Mouse (Mus musculus) heart, postnatal 25 days (tissue): ENCODE measurements around the gene Lrrc30. TPM values are rescaled to one million over a fixed set of nuclear protein-coding genes. Genes with fewer than 3 reads are reported as not detected.
A peak's percentile ranks its signal among the peaks of the same experiment; 100 is the strongest.

ENCODE experiments used
- DNase-seq: peaks from one replicate; pipeline ENCODE4 v3.0.0; 2022; ENCODE audit warnings: low spot score
- intact Hi-C: fragments of 180-260 bp; cut with DNase I; formaldehyde crosslinking; loops from one replicate; pipeline ENCODE4 v1.15.1; 2025
- total RNA-seq, 2 experiments: library from RNA; stranded (reverse); gene quantifications; 2 replicates each; pipeline ENCODE4 v1.2.3; 2021

The Lrrc30 gene
- total RNA-seq: under 1 TPM; 0.29 to 0.53 TPM

- intact Hi-C loops: no loop called here
- DNase-seq: no peak
These were observed at the start of gene Lrrc30 for GRCm38 (mm10) chr17:67632676-67633339. Lrrc30 (minus strand) TSS chr17:67632723.

GRCm38 (mm10) chr17:67681084-67681483 is 48.6 kb upstream of the Lrrc30 start:
- intact Hi-C loops: no loop called here
- DNase-seq: no peak

GRCm38 (mm10) chr17:67678576-67678975 is 46.1 kb upstream of the Lrrc30 start:
- intact Hi-C loops: no loop called here
- no peak for DNase-seq

GRCm38 (mm10) chr17:67667981-67668380 is 35.5 kb upstream of the Lrrc30 start:
- DNase-seq: no peak
- intact Hi-C loops: loop anchor here (2.0 to 5.0 kb wide), 4 partner anchors 81 to 1089 kb away; no protein-coding TSS in a partner anchor

- intact Hi-C loops: loop anchor here (5.0 kb wide), 3 partner anchors 80 to 980 kb away; no protein-coding TSS in a partner anchor
- DNase-seq: no peak
These were observed 34.5 kb upstream of the Lrrc30 start for GRCm38 (mm10) chr17:67666981-67667380.

- intact Hi-C loops: no loop called here
- DNase-seq: no peak
These were observed 31.8 kb upstream of the Lrrc30 start for GRCm38 (mm10) chr17:67664299-67664698.

- intact Hi-C loops: loop anchor here (5.0 kb wide), 1 partner anchor 186 kb away; no protein-coding TSS in a partner anchor
- DNase-seq: no peak
These were observed 19.0 kb upstream of the Lrrc30 start for GRCm38 (mm10) chr17:67651506-67651905.

GRCm38 (mm10) chr17:67641627-67642026 is 9.1 kb upstream of the Lrrc30 start:
- intact Hi-C loops: no loop called here
- DNase-seq: no peak

GRCm38 (mm10) chr17:67638119-67638810 is 5.7 kb upstream of the Lrrc30 start:
- intact Hi-C loops: no loop called here
- no peak for DNase-seq

- intact Hi-C loops: no loop called here
- DNase-seq: no peak
These were observed 4.4 kb upstream of the Lrrc30 start for GRCm38 (mm10) chr17:67636951-67637350.

GRCm38 (mm10) chr17:67636304-67636703 is 3.8 kb upstream of the Lrrc30 start:
- intact Hi-C loops: no loop called here
- no peak for DNase-seq

- no peak for DNase-seq
- intact Hi-C loops: no loop called here
These were observed 2.8 kb downstream of the Lrrc30 start for GRCm38 (mm10) chr17:67629746-67630145.

- peak; percentile 42 for DNase-seq
- intact Hi-C loops: no loop called here
These were observed 3.3 kb downstream of the Lrrc30 start for GRCm38 (mm10) chr17:67629211-67629657.

GRCm38 (mm10) chr17:67628475-67628874 is 4.0 kb downstream of the Lrrc30 start:
- intact Hi-C loops: no loop called here
- DNase-seq: no peak

- intact Hi-C loops: no loop called here
- peak; percentile 60 for DNase-seq
These were observed 7.1 kb downstream of the Lrrc30 start for GRCm38 (mm10) chr17:67625431-67625830.

- DNase-seq: no peak
- intact Hi-C loops: no loop called here
These were observed 13.5 kb downstream of the Lrrc30 start for GRCm38 (mm10) chr17:67619001-67619400.

GRCm38 (mm10) chr17:67614381-67614780 is 18.1 kb downstream of the Lrrc30 start:
- intact Hi-C loops: no loop called here

GRCm38 (mm10) chr17:67612576-67612975 is 19.9 kb downstream of the Lrrc30 start:
- intact Hi-C loops: no loop called here

More at GRCm38 (mm10) chr17:67614381-67614780, 18.1 kb downstream of the Lrrc30 start:
- no peak for DNase-seq

GRCm38 (mm10) chr17:67612151-67612550 is 20.4 kb downstream of the Lrrc30 start:
- intact Hi-C loops: no loop called here
- DNase-seq: no peak

More at GRCm38 (mm10) chr17:67612576-67612975, 19.9 kb downstream of the Lrrc30 start:
- no peak for DNase-seq

- intact Hi-C loops: no loop called here
- DNase-seq: no peak
These were observed 28.1 kb downstream of the Lrrc30 start for GRCm38 (mm10) chr17:67604446-67604845.

GRCm38 (mm10) chr17:67602556-67602955 is 30.0 kb downstream of the Lrrc30 start:
- intact Hi-C loops: no loop called here
- DNase-seq: no peak
